Mouse (Mus musculus) adrenal gland, postnatal 36 days (tissue): Measurements from ENCODE around the gene Fibp. TPM values are rescaled to one million over a fixed set of nuclear protein-coding genes. Genes with fewer than 3 reads are reported as not detected.

Experiments
- total RNA-seq, 2 experiments: library from RNA; stranded (reverse); gene quantifications; 2 replicates each; pipeline ENCODE4 v1.2.3; 2021

The Fibp gene
- total RNA-seq, 2 experiments from 2014 or later: 89.1 to 95.3 TPM

Other genes starting within 250 kb of the Fibp start
- 10 to 100 TPM; 15.6 to 23.6 TPM for gene Pacs1, start 187.5 kb upstream of the Fibp start, total RNA-seq
- 100 to 1,000 TPM; 165 to 171 TPM for gene Sf3b2, start 165.2 kb upstream of the Fibp start, total RNA-seq
- not detected for gene Gal3st3, start 162.3 kb upstream of the Fibp start, total RNA-seq
- not detected for gene Catsper1, start 124.9 kb upstream of the Fibp start, total RNA-seq
- 1 to 10 TPM; 2.1 to 2.5 TPM for gene Cst6, start 111.0 kb upstream of the Fibp start, total RNA-seq
- gene Eif1ad, start 93.9 kb upstream of the Fibp start, total RNA-seq: 10 to 100 TPM; 24.4 to 26.1 TPM
- 100 to 1,000 TPM; 152 to 165 TPM for gene Banf1, start 93.4 kb upstream of the Fibp start, total RNA-seq
- gene Sart1, start 71.9 kb upstream of the Fibp start, total RNA-seq: 10 to 100 TPM; 79.1 to 86.5 TPM
- not detected for gene Tsga10ip, start 58.1 kb upstream of the Fibp start, total RNA-seq
- gene Drap1, start 35.6 kb upstream of the Fibp start, total RNA-seq: 100 to 1,000 TPM; 250 to 263 TPM
- gene AI837181, start 35.5 kb upstream of the Fibp start, total RNA-seq: 10 to 100 TPM; 43.7 to 50.6 TPM
- gene Fosl1, start 13.1 kb upstream of the Fibp start, total RNA-seq: 1 to 10 TPM in 1 of 2 experiments, not detected in 1; 5.3 TPM
- 1 to 10 TPM; 7.9 to 8.3 TPM for gene Ccdc85b, start 2.7 kb upstream of the Fibp start, total RNA-seq
- gene Ctsw, start 7.9 kb downstream of the Fibp start, total RNA-seq: under 1 TPM in 1 of 2 experiments, not detected in 1; 0.26 TPM
- 10 to 100 TPM; 50.2 to 87.9 TPM for gene Efemp2, start 13.3 kb downstream of the Fibp start, total RNA-seq
- gene Mus81, start 27.8 kb downstream of the Fibp start, total RNA-seq: 10 to 100 TPM; 23.1 to 30.7 TPM
- 100 to 1,000 TPM; 659 to 740 TPM for gene Cfl1, start 29.8 kb downstream of the Fibp start, total RNA-seq
- gene 1700020D05Rik, start 43.2 kb downstream of the Fibp start, total RNA-seq: 1 to 10 TPM; 1.0 to 1.5 TPM
- 10 to 100 TPM; 11.1 to 12.1 TPM for gene Snx32, start 49.9 kb downstream of the Fibp start, total RNA-seq
- not detected for gene Ovol1, start 100.0 kb downstream of the Fibp start, total RNA-seq
- gene Ap5b1, start 107.4 kb downstream of the Fibp start, total RNA-seq: 1 to 10 TPM; 7.8 to 8.3 TPM
- gene Rnaseh2c, start 141.3 kb downstream of the Fibp start, total RNA-seq: 100 to 1,000 TPM; 124 to 139 TPM
- gene Kat5, start 149.6 kb downstream of the Fibp start, total RNA-seq: 10 to 100 TPM; 66.2 to 68.2 TPM
- 10 to 100 TPM; 85.7 to 86.4 TPM for gene Rela, start 176.9 kb downstream of the Fibp start, total RNA-seq
- 10 to 100 TPM; 40.5 to 57.2 TPM for gene Sipa1, start 203.1 kb downstream of the Fibp start, total RNA-seq
- 10 to 100 TPM; 44.7 to 45.8 TPM for gene Map3k11, start 228.1 kb downstream of the Fibp start, total RNA-seq
- gene Pcnx3, start 228.3 kb downstream of the Fibp start, total RNA-seq: 100 to 1,000 TPM in 1 of 2 experiments, 10 to 100 TPM in 1; 89.5 to 108 TPM
- not detected for gene Kcnk7, start 243.8 kb downstream of the Fibp start, total RNA-seq